Mouse (Mus musculus) heart, postnatal 14 days (tissue): Measurements from ENCODE around the gene Zmiz1. TPM values are rescaled to one million over a fixed set of nuclear protein-coding genes. Genes with fewer than 3 reads are reported as not detected.

Experiments used
- DNase-seq, 2 experiments: peaks; one replicate each; pipeline ENCODE4 v3.0.0; 2021 to 2022
- intact Hi-C: fragments of 180-260 bp; cut with DNase I; formaldehyde crosslinking; loops from one replicate; pipeline ENCODE4 v1.15.1; 2025
- total RNA-seq, 2 experiments: library from RNA; stranded (reverse); gene quantifications; 2 replicates each; pipeline ENCODE4 v1.2.3; 2021

Gene Zmiz1
- total RNA-seq, 2 experiments from 2014 or later = 53.9 to 59.4 TPM

DNA sequence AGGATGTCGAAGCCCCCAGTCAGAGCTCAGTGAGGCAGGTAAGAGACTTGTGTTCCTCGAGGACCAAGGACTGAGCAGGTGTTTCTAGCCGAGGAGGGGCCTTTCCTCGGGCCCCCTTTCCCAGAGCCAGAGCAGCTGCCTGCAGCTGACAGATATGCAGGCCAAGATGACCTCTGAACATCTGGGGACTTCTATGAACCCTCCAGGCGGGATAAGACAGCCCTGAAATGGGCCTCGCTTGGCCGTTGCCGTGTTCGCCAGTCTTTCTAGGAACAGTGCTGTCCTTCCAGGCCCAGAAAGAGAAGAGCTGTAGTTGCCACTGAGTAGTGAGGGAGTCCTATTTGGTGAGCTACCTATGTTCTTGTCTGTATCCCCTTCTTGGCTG lies 65.1 kb downstream of the Zmiz1 start:
- intact Hi-C loops = no loop called here
- DNase-seq = peak in 1 of 2 experiments; percentile 49

DNA sequence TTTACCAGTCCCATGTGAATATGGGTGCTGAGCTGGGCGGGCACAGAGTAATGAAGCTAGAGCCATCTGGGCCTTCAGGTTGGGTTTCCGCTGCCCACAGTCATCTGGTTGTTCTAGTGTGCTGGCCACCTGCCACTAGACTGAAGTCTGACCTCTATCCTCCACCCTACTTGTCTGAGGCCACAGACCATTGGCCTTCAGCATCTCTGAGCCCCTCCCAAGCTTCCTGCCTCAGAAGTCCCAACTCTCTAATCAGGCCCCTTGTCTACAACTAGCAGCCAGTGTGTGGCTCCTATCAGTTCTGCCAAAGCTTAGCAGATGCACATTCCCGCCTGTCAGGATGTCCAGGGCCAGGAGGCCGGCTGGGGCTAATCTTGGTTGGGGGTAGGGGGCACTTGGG lies 65.9 kb downstream of the Zmiz1 start:
- intact Hi-C loops = no loop called here
- no peak for DNase-seq

- intact Hi-C loops = no loop called here
- peak in 1 of 2 experiments; percentile 64 for DNase-seq
These were observed 66.7 kb downstream of the Zmiz1 start for GRCm38 (mm10) chr14:25525729-25526128.

- intact Hi-C loops = no loop called here
- DNase-seq = no peak
These were observed 67.9 kb downstream of the Zmiz1 start for GRCm38 (mm10) chr14:25526872-25527271.

DNA sequence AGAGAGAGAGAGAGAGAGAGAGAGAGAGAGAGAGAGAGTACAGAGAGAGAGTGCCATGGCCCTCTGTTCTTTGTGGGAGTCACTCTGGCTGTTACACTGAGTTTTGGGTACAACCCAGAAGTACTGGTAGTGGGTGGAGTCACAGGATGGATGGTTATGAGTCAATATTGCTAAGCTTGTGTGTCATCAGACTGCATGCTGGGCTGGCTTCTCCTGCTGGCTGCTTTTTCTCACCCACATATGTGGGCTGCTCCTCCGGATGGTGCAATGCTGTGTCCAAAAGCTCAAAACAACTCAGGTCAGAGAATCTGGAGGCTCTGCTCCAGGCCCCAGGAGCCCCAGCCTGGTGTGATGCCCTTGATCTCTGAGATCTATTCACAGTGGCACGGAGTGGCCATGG lies 68.3 kb downstream of the Zmiz1 start:
- intact Hi-C loops = no loop called here
- DNase-seq = no peak

- intact Hi-C loops = no loop called here
- DNase-seq = no peak
These were observed 71.4 kb downstream of the Zmiz1 start for GRCm38 (mm10) chr14:25530342-25530741.

DNA sequence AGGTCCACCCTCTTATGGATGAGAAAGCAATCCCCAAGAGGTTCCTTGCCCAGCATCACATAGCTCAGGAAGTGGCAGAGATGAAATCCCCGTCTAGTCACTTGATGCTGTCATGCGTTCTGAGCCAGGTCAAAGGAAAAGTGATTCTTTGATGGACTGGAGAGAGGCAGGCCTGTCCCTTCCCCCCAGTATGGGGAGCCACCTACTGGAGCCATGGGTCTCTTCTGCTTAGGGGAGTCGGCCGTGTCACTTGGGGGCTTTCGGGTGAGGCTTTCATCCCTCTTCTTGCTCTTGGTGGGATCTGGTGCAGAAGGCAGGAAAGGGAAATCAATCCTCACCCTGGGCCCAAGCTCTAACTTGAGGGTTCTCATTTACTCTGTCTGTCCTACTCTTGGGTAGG lies 71.8 kb downstream of the Zmiz1 start:
- DNase-seq = no peak
- intact Hi-C loops = no loop called here

DNA sequence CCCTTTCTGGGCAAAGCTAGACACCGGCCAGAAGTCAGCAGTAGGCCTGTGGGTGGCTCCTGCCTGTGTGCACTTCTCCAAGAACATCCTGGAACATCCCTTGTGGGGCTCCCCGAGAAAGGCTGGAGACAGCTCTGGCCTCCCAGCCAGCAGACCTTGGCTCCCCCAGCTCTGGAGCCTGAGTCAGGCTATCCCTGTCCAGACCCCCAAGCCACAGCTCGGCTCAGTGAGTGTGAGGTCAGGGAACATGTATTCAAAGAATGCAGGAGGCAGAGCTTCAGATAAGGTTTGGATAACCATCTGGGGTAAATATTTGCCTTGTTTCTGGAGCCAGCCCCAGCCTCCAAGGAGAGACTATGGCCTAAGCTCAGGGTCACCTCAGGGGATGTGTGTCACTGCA lies 74.0 kb downstream of the Zmiz1 start:
- no peak for DNase-seq
- intact Hi-C loops = no loop called here

- intact Hi-C loops = no loop called here
These were observed 74.8 kb downstream of the Zmiz1 start for GRCm38 (mm10) chr14:25533631-25534395.

GRCm38 (mm10) chr14:25534396-25534769 lies 75.4 kb downstream of the Zmiz1 start:
- no peak for DNase-seq
- intact Hi-C loops = no loop called here

More at GRCm38 (mm10) chr14:25533631-25534395, 74.8 kb downstream of the Zmiz1 start:
- no peak for DNase-seq

GRCm38 (mm10) chr14:25534918-25535582 lies 76.1 kb downstream of the Zmiz1 start:
- DNase-seq = no peak
- intact Hi-C loops = no loop called here

DNA sequence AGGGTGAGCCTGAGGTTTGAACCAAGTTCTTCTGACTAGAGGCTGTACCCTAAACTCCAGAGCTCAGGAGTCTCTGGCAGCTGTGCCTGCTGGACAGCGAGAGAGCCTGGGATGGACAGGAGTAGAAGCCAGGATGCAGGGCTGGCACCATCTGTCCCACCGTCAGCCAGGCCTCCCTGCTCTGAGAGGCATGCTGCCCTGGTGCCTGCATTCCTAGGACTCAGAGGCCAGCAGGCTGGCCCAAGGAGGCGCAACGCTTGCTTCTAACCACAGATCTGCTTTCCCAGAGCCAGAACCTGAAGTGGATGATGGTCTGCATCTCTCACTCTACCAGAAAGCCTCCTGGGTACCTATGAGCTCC lies 76.6 kb downstream of the Zmiz1 start:
- intact Hi-C loops = no loop called here
- DNase-seq = no peak

DNA sequence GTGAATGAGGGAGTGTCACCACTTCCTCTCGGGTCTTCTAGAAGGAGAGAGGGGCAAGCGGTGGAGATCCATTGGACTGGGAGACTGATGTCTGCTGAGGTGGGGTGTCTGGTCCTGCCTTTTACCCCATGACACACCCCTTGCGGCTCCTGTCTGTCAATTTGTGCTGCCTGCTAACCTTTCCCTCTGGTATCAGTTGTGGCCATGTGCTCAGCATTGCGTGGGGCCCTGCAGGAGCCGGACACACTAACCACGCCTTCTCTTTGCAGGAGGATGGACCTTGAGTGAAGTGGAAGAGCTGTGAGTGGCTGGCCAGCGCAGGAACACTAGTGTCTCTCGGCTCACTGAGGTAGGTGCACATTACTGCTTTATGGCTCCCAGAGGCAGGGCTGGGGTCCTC lies 77.5 kb downstream of the Zmiz1 start:
- DNase-seq = no peak
- intact Hi-C loops = no loop called here

GRCm38 (mm10) chr14:25537351-25537750 lies 78.4 kb downstream of the Zmiz1 start:
- DNase-seq = no peak
- intact Hi-C loops = no loop called here

DNA sequence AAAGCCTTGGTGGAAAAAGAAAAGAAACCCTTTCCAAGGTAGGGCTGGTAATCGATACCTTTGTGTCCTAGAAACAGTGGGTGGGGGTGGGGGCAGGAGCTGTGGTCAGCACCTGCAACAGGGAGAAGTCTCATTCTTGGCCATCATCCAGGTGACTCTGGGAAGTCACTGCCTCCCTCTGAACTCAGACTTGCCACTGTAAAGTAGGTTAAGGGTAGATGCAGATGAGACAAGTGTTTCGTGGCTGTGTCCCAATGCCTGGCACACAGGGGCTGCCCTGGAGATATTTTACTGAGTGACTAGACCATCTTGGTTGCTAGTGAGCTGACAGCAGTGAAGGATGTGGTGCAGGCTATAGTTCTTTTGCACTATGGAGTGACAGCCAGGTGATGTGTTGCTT lies 79.5 kb downstream of the Zmiz1 start:
- intact Hi-C loops = no loop called here
- DNase-seq = no peak

- no peak for DNase-seq
- intact Hi-C loops = no loop called here
These were observed 80.6 kb downstream of the Zmiz1 start for GRCm38 (mm10) chr14:25539493-25540116.

GRCm38 (mm10) chr14:25540172-25540571 lies 81.2 kb downstream of the Zmiz1 start:
- intact Hi-C loops = no loop called here
- DNase-seq = no peak

- intact Hi-C loops = no loop called here
- no peak for DNase-seq
These were observed 82.2 kb downstream of the Zmiz1 start for GRCm38 (mm10) chr14:25541213-25541612.

GRCm38 (mm10) chr14:25543098-25543497 lies 84.1 kb downstream of the Zmiz1 start:
- intact Hi-C loops = no loop called here
- DNase-seq = no peak

DNA sequence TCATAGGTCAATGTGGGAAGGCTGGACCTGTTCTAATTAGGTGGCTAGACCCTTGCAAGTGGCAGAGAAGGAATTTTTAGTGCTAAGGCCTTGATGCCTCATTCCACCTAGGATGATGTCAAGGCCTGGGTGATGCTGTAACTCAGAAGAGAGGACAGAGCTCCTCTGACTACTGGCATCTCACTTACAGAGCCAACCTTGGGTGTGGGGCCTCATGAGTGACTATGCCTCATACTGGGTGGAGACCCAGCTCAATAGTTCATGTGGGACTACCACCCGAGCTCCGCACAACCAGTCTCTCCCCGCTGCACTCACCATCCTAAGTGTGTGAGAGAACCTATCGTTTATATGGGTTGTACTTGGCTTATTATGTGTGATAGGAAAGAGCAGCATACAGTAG lies 84.9 kb downstream of the Zmiz1 start:
- no peak for DNase-seq
- intact Hi-C loops = no loop called here

- DNase-seq = peak in 1 of 2 experiments; percentile 47
- intact Hi-C loops = no loop called here
These were observed 88.1 kb downstream of the Zmiz1 start for GRCm38 (mm10) chr14:25546852-25547621.
